8 mouse cellular contexts compared by ENCODE assay signal in genomic region chr7:110059092-110059785, GRCm38 (mm10). TPM values are rescaled to one million over a fixed set of nuclear protein-coding genes. Genes with fewer than 3 reads are reported as not detected.
A peak's percentile ranks its signal among the peaks of the same experiment; 100 is the strongest.
DNase-seq lines count a peak whose midpoint lies in the region; ATAC-seq and TF ChIP-seq lines count a peak whose summit lies in the region.

No protein-coding gene starts in this region.

- peaks cover 18% of the 10 kb centered on the region for H3K36me3 ChIP-seq in heart, adult 2 months (ENCODE audit: control insufficient read depth, insufficient read depth, low read length)
- peaks cover 46% of the 10 kb centered on the region for H3K36me3 ChIP-seq in heart, embryonic 14.5 days (ENCODE audit: control insufficient read depth, insufficient read depth, low read length)
- peaks cover 31% of the 10 kb centered on the region for H3K36me3 ChIP-seq in myocyte (ENCODE audit: control insufficient read depth, insufficient read depth)

- no peak overlapping the region for H3K9ac ChIP-seq in heart, adult 2 months (ENCODE audit: low read depth, low read length)
- H3K9ac ChIP-seq in heart, embryonic 14.5 days (ENCODE audit: low read length): no peak overlapping the region

- no peak for TF ChIP-seq EP300 in heart, adult 2 months (IDR thresholded peaks at IDR 0.05; ENCODE audit: insufficient read depth, low read depth, low read length)

- peaks cover 8% of the 10 kb centered on the region for H3K4me1 ChIP-seq in heart, adult 2 months (ENCODE audit: control insufficient read depth, insufficient read depth, low read length)
- H3K4me1 ChIP-seq in heart, embryonic 14.5 days (ENCODE audit: control insufficient read depth in 2 of 2, insufficient read depth in 2 of 2, low read length in 2 of 2): peaks cover 0 to 9% of the 10 kb centered on the region in 2 experiments; a peak in 2 of 4 replicates

- ATAC-seq in heart, embryonic 14.5 days (ENCODE audit: insufficient number of reproducible peaks, insufficient read depth, low FRiP score, low read depth): no peak

- no peak overlapping the region for H3K27ac ChIP-seq in heart, adult 2 months
- peak overlapping the region in 1 of 2 experiments; percentile 99; a peak in 1 of 4 replicates for H3K27ac ChIP-seq in heart, embryonic 14.5 days (replicated peaks in 1 of 2; ENCODE audit: control insufficient read depth in 1 of 2, insufficient read depth in 1 of 2, low read depth in 2 of 2, low read length in 2 of 2)

- H3K4me3 ChIP-seq in heart, adult 2 months: no peak overlapping the region
- no peak overlapping the region for H3K4me3 ChIP-seq in heart, embryonic 14.5 days (ENCODE audit: control insufficient read depth in 1 of 2, insufficient read depth in 1 of 2, low read depth in 1 of 2, low read length in 2 of 2)
- peak overlapping the region; percentile 69 for H3K4me3 ChIP-seq in myocyte

- intact Hi-C loops in heart, adult 2 months (cut with DNase I): loop anchor here (5.0 kb wide), 1 partner anchor 82 kb away; no protein-coding TSS in a partner anchor
- intact Hi-C loops in heart, postnatal 25 days (cut with DNase I): no loop called here
- intact Hi-C loops in left cerebral cortex, postnatal 36 days (cut with DNase I): no loop called here

- H3ac ChIP-seq in myocyte (ENCODE audit: control insufficient read depth, insufficient read length): no peak overlapping the region

- H3K9me3 ChIP-seq in heart, embryonic 14.5 days (ENCODE audit: control insufficient read depth, low read length): no peaks in the 10 kb centered on the region

- no peak for DNase-seq in heart, adult 2 months
- no peak for DNase-seq in heart, postnatal 25 days (ENCODE audit: low spot score)
- peak; percentile 10 to 46 for DNase-seq in thymus, postnatal 10 days (ENCODE audit: low spot score in 2 of 2)
- DNase-seq in thymus, postnatal 25 days: no peak
- no peak for DNase-seq in left cerebral cortex, postnatal 36 days (ENCODE audit: low spot score in 2 of 2)
- no peak for DNase-seq in right cerebral cortex, postnatal 36 days (ENCODE audit: low spot score in 2 of 2)

- H3K27me3 ChIP-seq in heart, adult 2 months (ENCODE audit: control insufficient read depth, insufficient read depth, low read length): no peaks in the 10 kb centered on the region
- no peaks in the 10 kb centered on the region for H3K27me3 ChIP-seq in heart, embryonic 14.5 days (ENCODE audit: control insufficient read depth, insufficient read depth, low read length)
- no peaks in the 10 kb centered on the region for H3K27me3 ChIP-seq in myocyte (ENCODE audit: control insufficient read depth, insufficient read depth, insufficient read length)

- WGBS in heart, adult 2 months: 74% methylated on average over 12 of the region's 12 CpGs
- WGBS in heart, embryonic 14.5 days: 75% methylated on average over 12 of the region's 12 CpGs

- H3K4me2 ChIP-seq in heart, embryonic 14.5 days (ENCODE audit: low read length): peak overlapping the region; percentile 75; the same call in 1 of the 2 replicates
- H3K4me2 ChIP-seq in myocyte (ENCODE audit: low read depth): peak overlapping the region; percentile 72

- H3K79me2 ChIP-seq in heart, adult 2 months (replicated peaks; ENCODE audit: control insufficient read depth, insufficient read depth, low read length): peaks cover 2% of the 10 kb centered on the region
- H3K79me2 ChIP-seq in myocyte (ENCODE audit: control insufficient read depth, insufficient read depth): peaks cover 25% of the 10 kb centered on the region

- no peak for TF ChIP-seq POLR2A in heart, adult 2 months (IDR thresholded peaks at IDR 0.05; ENCODE audit: insufficient read depth, low read depth, low read length)
- no peak for TF ChIP-seq POLR2A in myocyte (IDR thresholded peaks at IDR 0.05; ENCODE audit: insufficient read length, low read depth)

- peak; percentile 60 for TF ChIP-seq CTCF in heart, adult 2 months (IDR thresholded peaks at IDR 0.05)

TF ChIP-seq in myocyte, 11 proteins besides CTCF, POLR2A, EP300 and RAD21:
- TF ChIP-seq TCF12 (IDR thresholded peaks at IDR 0.05; ENCODE audit: insufficient read depth, poor library complexity, severe bottlenecking): no peak
- TF ChIP-seq TCF3 (IDR thresholded peaks at IDR 0.05; ENCODE audit: insufficient read length, low read depth): no peak
- no peak for TF ChIP-seq MAX (IDR thresholded peaks at IDR 0.05; ENCODE audit: low read depth)
- no peak for TF ChIP-seq POLR2AphosphoS2 (IDR thresholded peaks at IDR 0.05; ENCODE audit: insufficient read length, low read depth)
- no peak for TF ChIP-seq SRF (IDR thresholded peaks at IDR 0.05; ENCODE audit: control insufficient read depth, insufficient read length, low read depth)
- TF ChIP-seq CEBPB (IDR thresholded peaks at IDR 0.05; ENCODE audit: insufficient read depth, poor library complexity, severe bottlenecking): no peak
- TF ChIP-seq REST (IDR thresholded peaks at IDR 0.05; ENCODE audit: insufficient read depth, insufficient read length): no peak
- no peak for TF ChIP-seq USF1 (IDR thresholded peaks at IDR 0.05; ENCODE audit: low read depth)
- TF ChIP-seq E2F4 (IDR thresholded peaks at IDR 0.05; ENCODE audit: insufficient read depth): no peak
- TF ChIP-seq MYOD1 (IDR thresholded peaks at IDR 0.05; ENCODE audit: control insufficient read depth in 1 of 3, insufficient read length in 2 of 3, low read depth in 2 of 3): no peak
- no peak for TF ChIP-seq MYOG (IDR thresholded peaks at IDR 0.05; ENCODE audit: control insufficient read depth in 1 of 3, insufficient read depth in 1 of 3, insufficient read length in 2 of 3, low read depth in 2 of 3)
TF ChIP-seq in myocyte: peak in this region for 0.

RNA-seq across cellular contexts. Expression of gene Zfp143, which starts 1.8 kb away (rescaled TPM):
- 10 to 100 TPM in 1 of 2 experiments, 1 to 10 TPM in 1; 8.6 to 10.5 TPM for total RNA-seq in heart, adult 2 months (2021)
- polyA plus RNA-seq in heart, adult 2 months (2012; rRNA removed): 8.4 and 10.5 TPM in 2 replicates
- total RNA-seq in heart, postnatal 25 days (2021): 1 to 10 TPM; 8.9 to 10.0 TPM
- 14.3 and 15.9 TPM in 2 replicates for polyA plus RNA-seq in heart, embryonic 14.5 days (2014; fragmentation: Nextera tagmentation; extraction: Ambion mirVana)
- 6.4 TPM for polyA plus RNA-seq in myocyte (2012; fragmentation: generic; extraction: Trizol)
- total RNA-seq in left cerebral cortex, postnatal 36 days (2021): 10 to 100 TPM in 1 of 2 experiments, 1 to 10 TPM in 1; 9.0 to 15.3 TPM

RNA-seq across cellular contexts. Expression of gene Ipo7, which starts 41.2 kb away (rescaled TPM):
- total RNA-seq in heart, adult 2 months (2021): 10 to 100 TPM; 85.0 to 99.4 TPM
- polyA plus RNA-seq in heart, adult 2 months (2012; rRNA removed): 19.7 and 41.8 TPM in 2 replicates
- 100 to 1,000 TPM in 1 of 2 experiments, 10 to 100 TPM in 1; 98.6 to 101 TPM for total RNA-seq in heart, postnatal 25 days (2021)
- 14.6 and 16.3 TPM in 2 replicates for polyA plus RNA-seq in heart, embryonic 14.5 days (2014; fragmentation: Nextera tagmentation; extraction: Ambion mirVana)
- 28.3 TPM for polyA plus RNA-seq in myocyte (2012; fragmentation: generic; extraction: Trizol)
- 100 to 1,000 TPM in 1 of 2 experiments, 10 to 100 TPM in 1; 92.1 to 100 TPM for total RNA-seq in left cerebral cortex, postnatal 36 days (2021)

Comparison
In these comparisons a context has a peak if more than half of its experiments do, and no peak if none do; other contexts are left out.
1. DNase-seq: peak in thymus, postnatal 10 days (2 of 2); none in heart, adult 2 months (0 of 2), heart, postnatal 25 days (single experiment), thymus, postnatal 25 days (single experiment), left cerebral cortex, postnatal 36 days (0 of 2) and right cerebral cortex, postnatal 36 days (0 of 2).